Mouse (Mus musculus): Measurements from ENCODE around the gene AC124108.1. TPM values are rescaled to one million over a fixed set of nuclear protein-coding genes. Genes with fewer than 3 reads are reported as not detected.
A peak's percentile ranks its signal among the peaks of the same experiment; 100 is the strongest.
"Not testable (repeated sequence)": the region's sequence is repeated elsewhere in the genome, so short reads cannot be mapped to it uniquely, and the experiment has no call there.

AC124108.1 gene
- polyA plus RNA-seq, 1 experiment from 2014 or later, result 0.09 TPM

GRCm38 (mm10) chr1:132158741-132159140 is 32.5 kb upstream of the AC124108.1 start:
- 29% methylated on average over 2 of the region's 2 CpGs for WGBS
- H3K36me3 ChIP-seq (ENCODE audit: control insufficient read depth, insufficient read depth, low read length), result no peaks in the 10 kb centered on the region

GRCm38 (mm10) chr1:132159681-132160080 is 31.6 kb upstream of the AC124108.1 start:
- Histone ChIP-seq H3K9me3 (ENCODE audit: control insufficient read depth, low read length) (no peaks in the 10 kb centered on the region), H3K9ac (ENCODE audit: low read length) (no peak overlapping the region), H3K4me2 (ENCODE audit: low read length) (no peak overlapping the region), H3K4me3 (ENCODE audit: low read depth, low read length) (no peak overlapping the region), H3K36me3 (ENCODE audit: control insufficient read depth, insufficient read depth, low read length) (no peaks in the 10 kb centered on the region), H3K4me1 (replicated peaks; ENCODE audit: control insufficient read depth, insufficient read depth, low read length) (no peaks in the 10 kb centered on the region), H3K27me3 (replicated peaks; ENCODE audit: control insufficient read depth, insufficient read depth, low read length) (0 out of 2 replicates have a peak, but pooled peaks cover 3% of the 10 kb centered on the region), H3K27ac (ENCODE audit: low read depth) (no peak overlapping the region)
- ATAC-seq (replicated peaks; ENCODE audit: low FRiP score, low TSS enrichment, low read depth), result no peak
- WGBS, result 64% methylated on average over 4 of the region's 4 CpGs
- DNase-seq (ENCODE audit: low spot score), result no peak

More at GRCm38 (mm10) chr1:132158741-132159140, 32.5 kb upstream of the AC124108.1 start:
- Histone ChIP-seq H3K9ac (ENCODE audit: low read length) (no peak overlapping the region), H3K4me1 (replicated peaks; ENCODE audit: control insufficient read depth, insufficient read depth, low read length) (no peaks in the 10 kb centered on the region; the same call in 1 of the 2 replicates), H3K27ac (ENCODE audit: low read depth) (no peak overlapping the region), H3K27me3 (replicated peaks; ENCODE audit: control insufficient read depth, insufficient read depth, low read length) (0 out of 2 replicates have a peak, but pooled peaks cover 3% of the 10 kb centered on the region), H3K9me3 (ENCODE audit: control insufficient read depth, low read length) (no peaks in the 10 kb centered on the region), H3K4me3 (ENCODE audit: low read depth, low read length) (no peak overlapping the region), H3K4me2 (ENCODE audit: low read length) (no peak overlapping the region)
- DNase-seq (ENCODE audit: low spot score) (no peak), ATAC-seq (replicated peaks; ENCODE audit: low FRiP score, low TSS enrichment, low read depth) (no peak)

- H3K27ac ChIP-seq (ENCODE audit: low read depth), result no peak overlapping the region
- ATAC-seq (replicated peaks; ENCODE audit: low FRiP score, low TSS enrichment, low read depth) (no peak), DNase-seq (ENCODE audit: low spot score) (no peak)
- no peak overlapping the region for H3K4me3 ChIP-seq (ENCODE audit: low read depth, low read length)
- 54% methylated on average over 7 of the region's 7 CpGs for WGBS
- H3K9ac ChIP-seq (ENCODE audit: low read length), result no peak overlapping the region
- 0 out of 2 replicates have a peak, but pooled peaks cover 3% of the 10 kb centered on the region for H3K27me3 ChIP-seq (replicated peaks; ENCODE audit: control insufficient read depth, insufficient read depth, low read length)
- H3K36me3 ChIP-seq (ENCODE audit: control insufficient read depth, insufficient read depth, low read length), result no peaks in the 10 kb centered on the region
- H3K4me1 ChIP-seq (replicated peaks; ENCODE audit: control insufficient read depth, insufficient read depth, low read length), result no peaks in the 10 kb centered on the region
- H3K4me2 ChIP-seq (ENCODE audit: low read length), result no peak overlapping the region
- no peaks in the 10 kb centered on the region for H3K9me3 ChIP-seq (ENCODE audit: control insufficient read depth, low read length)
These were observed 29.9 kb upstream of the AC124108.1 start for GRCm38 (mm10) chr1:132161211-132161880.

GRCm38 (mm10) chr1:132162618-132163017 is 28.6 kb upstream of the AC124108.1 start:
- H3K27ac ChIP-seq (ENCODE audit: low read depth); H3K4me1 ChIP-seq (replicated peaks; ENCODE audit: control insufficient read depth, insufficient read depth, low read length); DNase-seq (ENCODE audit: low spot score); H3K36me3 ChIP-seq (ENCODE audit: control insufficient read depth, insufficient read depth, low read length); ATAC-seq (replicated peaks; ENCODE audit: low FRiP score, low TSS enrichment, low read depth); H3K9ac ChIP-seq (ENCODE audit: low read length); H3K27me3 ChIP-seq (replicated peaks; ENCODE audit: control insufficient read depth, insufficient read depth, low read length); H3K9me3 ChIP-seq (ENCODE audit: control insufficient read depth, low read length); H3K4me2 ChIP-seq (ENCODE audit: low read length); H3K4me3 ChIP-seq (ENCODE audit: low read depth, low read length): not testable (repeated sequence)
- 58% methylated on average over 9 of the region's 9 CpGs for WGBS

- Histone ChIP-seq H3K27ac (ENCODE audit: low read depth) (no peak overlapping the region), H3K9me3 (ENCODE audit: control insufficient read depth, low read length) (no peaks in the 10 kb centered on the region), H3K4me1 (replicated peaks; ENCODE audit: control insufficient read depth, insufficient read depth, low read length) (peaks cover 3% of the 10 kb centered on the region; the same call in 1 of the 2 replicates), H3K4me2 (ENCODE audit: low read length) (no peak overlapping the region), H3K9ac (ENCODE audit: low read length) (no peak overlapping the region), H3K36me3 (ENCODE audit: control insufficient read depth, insufficient read depth, low read length) (no peaks in the 10 kb centered on the region), H3K4me3 (ENCODE audit: low read depth, low read length) (no peak overlapping the region), H3K27me3 (replicated peaks; ENCODE audit: control insufficient read depth, insufficient read depth, low read length) (peaks cover 5% of the 10 kb centered on the region; the same call in 1 of the 2 replicates)
- no peak for DNase-seq (ENCODE audit: low spot score)
- no peak for ATAC-seq (replicated peaks; ENCODE audit: low FRiP score, low TSS enrichment, low read depth)
- WGBS, result 20% methylated on average over 12 of the region's 13 CpGs
These were observed 26.3 kb upstream of the AC124108.1 start for GRCm38 (mm10) chr1:132164780-132165518.

GRCm38 (mm10) chr1:132165859-132166258 is 25.4 kb upstream of the AC124108.1 start:
- DNase-seq (ENCODE audit: low spot score) (no peak), ATAC-seq (replicated peaks; ENCODE audit: low FRiP score, low TSS enrichment, low read depth) (no peak)
- H3K36me3 ChIP-seq (ENCODE audit: control insufficient read depth, insufficient read depth, low read length), result no peaks in the 10 kb centered on the region
- H3K4me2 ChIP-seq (ENCODE audit: low read length), result no peak overlapping the region
- H3K9me3 ChIP-seq (ENCODE audit: control insufficient read depth, low read length), result no peaks in the 10 kb centered on the region
- H3K27ac ChIP-seq (ENCODE audit: low read depth), result no peak overlapping the region
- H3K9ac ChIP-seq (ENCODE audit: low read length), result no peak overlapping the region
- H3K27me3 ChIP-seq (replicated peaks; ENCODE audit: control insufficient read depth, insufficient read depth, low read length), result peaks cover 5% of the 10 kb centered on the region; the same call in 1 of the 2 replicates
- WGBS, result 55% methylated on average over 3 of the region's 3 CpGs
- H3K4me3 ChIP-seq (ENCODE audit: low read depth, low read length), result no peak overlapping the region
- peaks cover 3% of the 10 kb centered on the region; the same call in 1 of the 2 replicates for H3K4me1 ChIP-seq (replicated peaks; ENCODE audit: control insufficient read depth, insufficient read depth, low read length)

GRCm38 (mm10) chr1:132168115-132168767 is 23.0 kb upstream of the AC124108.1 start:
- Histone ChIP-seq H3K4me2 (ENCODE audit: low read length) (peak overlapping the region; percentile 43), H3K4me3 (ENCODE audit: low read depth, low read length) (peak overlapping the region; percentile 15; the same call in 1 of the 2 replicates), H3K9me3 (ENCODE audit: control insufficient read depth, low read length) (no peaks in the 10 kb centered on the region), H3K36me3 (ENCODE audit: control insufficient read depth, insufficient read depth, low read length) (no peaks in the 10 kb centered on the region), H3K4me1 (replicated peaks; ENCODE audit: control insufficient read depth, insufficient read depth, low read length) (peaks cover 7% of the 10 kb centered on the region; the same call in 1 of the 2 replicates), H3K27me3 (replicated peaks; ENCODE audit: control insufficient read depth, insufficient read depth, low read length) (peaks cover 5% of the 10 kb centered on the region; the same call in 1 of the 2 replicates), H3K27ac (ENCODE audit: low read depth) (no peak overlapping the region), H3K9ac (ENCODE audit: low read length) (no peak overlapping the region)
- no peak for DNase-seq (ENCODE audit: low spot score)
- no peak for ATAC-seq (replicated peaks; ENCODE audit: low FRiP score, low TSS enrichment, low read depth)
- WGBS, result 9% methylated on average over 10 of the region's 12 CpGs

GRCm38 (mm10) chr1:132170698-132171097 is 20.6 kb upstream of the AC124108.1 start:
- Histone ChIP-seq H3K27me3 (replicated peaks; ENCODE audit: control insufficient read depth, insufficient read depth, low read length) (peaks cover 5% of the 10 kb centered on the region; the same call in 1 of the 2 replicates), H3K9ac (ENCODE audit: low read length) (no peak overlapping the region), H3K36me3 (ENCODE audit: control insufficient read depth, insufficient read depth, low read length) (no peaks in the 10 kb centered on the region), H3K9me3 (ENCODE audit: control insufficient read depth, low read length) (no peaks in the 10 kb centered on the region), H3K4me3 (ENCODE audit: low read depth, low read length) (no peak overlapping the region), H3K27ac (ENCODE audit: low read depth) (no peak overlapping the region), H3K4me1 (replicated peaks; ENCODE audit: control insufficient read depth, insufficient read depth, low read length) (peaks cover 7% of the 10 kb centered on the region; the same call in 1 of the 2 replicates), H3K4me2 (ENCODE audit: low read length) (no peak overlapping the region)
- ATAC-seq (replicated peaks; ENCODE audit: low FRiP score, low TSS enrichment, low read depth) (no peak), DNase-seq (ENCODE audit: low spot score) (no peak)
- 33% methylated on average over 6 of the region's 6 CpGs for WGBS

Measured in intestine, embryonic 14.5 days (tissue).